Mouse (Mus musculus): ENCODE results near the gene Fas.

GRCm38 (mm10) chr19:34250621-34251020 is 39.8 kb upstream of the Fas start:
- TF ChIP-seq POLR2A (IDR thresholded peaks at IDR 0.05; ENCODE audit: insufficient read depth, low read depth, low read length) = no peak
- no peak for TF ChIP-seq CTCF (IDR thresholded peaks at IDR 0.05)
- no peak for TF ChIP-seq EP300 (IDR thresholded peaks at IDR 0.05; ENCODE audit: insufficient read depth, low read depth, low read length)
